In the genomic region with DNA sequence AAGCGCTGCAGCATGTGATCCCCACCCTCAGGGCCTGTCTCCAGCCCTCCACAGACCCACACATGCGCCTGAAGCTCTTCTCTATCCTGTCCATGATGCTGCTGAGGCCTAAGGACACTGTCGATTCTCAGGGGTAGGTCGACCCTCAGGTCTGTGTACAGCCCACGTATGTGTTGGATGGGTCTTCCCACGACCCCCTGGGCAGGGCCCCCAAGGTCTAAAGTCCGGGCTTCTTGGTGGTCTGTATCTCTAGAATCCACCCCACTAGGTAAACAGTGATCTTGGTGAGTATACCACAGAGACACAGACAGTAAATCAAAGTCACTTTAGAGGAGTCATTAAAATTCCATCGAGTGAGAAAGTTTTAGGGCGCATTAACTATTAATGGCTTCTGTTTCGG, we compare ENCODE assay signal across 10 mouse cellular contexts. TPM values are rescaled to one million over a fixed set of nuclear protein-coding genes. Genes with fewer than 3 reads are reported as not detected.
A peak's percentile ranks its signal among the peaks of the same experiment; 100 is the strongest.
DNase-seq lines count a peak whose midpoint lies in the region; ATAC-seq and TF ChIP-seq lines count a peak whose summit lies in the region.
"Had no signal": no experiment of that assay in that cellular context is flagged by ENCODE, and none has a peak within 500 bp of the region (broad histone marks: within the 10 kb centered on the region; RNA-seq: fewer than 3 reads in every experiment).

No protein-coding gene starts in this region.

- no peak overlapping the region for H3K4me2 ChIP-seq in intestine, embryonic 14.5 days (ENCODE audit: low read length)
- H3K4me2 ChIP-seq in intestine, postnatal 0 days (replicated peaks; ENCODE audit: low read depth) = no peak overlapping the region
- no peak overlapping the region for H3K4me2 ChIP-seq in embryonic facial prominence, embryonic 15.5 days (replicated peaks)
- no peak overlapping the region for H3K4me2 ChIP-seq in midbrain, embryonic 12.5 days (replicated peaks)
- H3K4me2 ChIP-seq: liver, embryonic 13.5 days had no signal

- no peaks in the 10 kb centered on the region for H3K9me3 ChIP-seq in intestine, embryonic 14.5 days (ENCODE audit: control insufficient read depth, low read length)
- H3K9me3 ChIP-seq in intestine, postnatal 0 days (ENCODE audit: control insufficient read depth) = no peaks in the 10 kb centered on the region
- no peaks in the 10 kb centered on the region for H3K9me3 ChIP-seq in embryonic facial prominence, embryonic 15.5 days (replicated peaks)
- no peaks in the 10 kb centered on the region for H3K9me3 ChIP-seq in midbrain, embryonic 12.5 days
- H3K9me3 ChIP-seq: liver, embryonic 13.5 days had no signal

- DNase-seq in intestine, embryonic 14.5 days (ENCODE audit: low spot score) = peak; percentile 77
- DNase-seq in embryo, embryonic 10.5 days (ENCODE audit: low spot score) = peak; percentile 1
- DNase-seq in gastrocnemius, postnatal 25 days = no peak
- DNase-seq in T-cell, adult 2 months (ENCODE audit: low spot score) = no peak
- DNase-seq in gastrocnemius, postnatal 4 days (ENCODE audit: low spot score in 2 of 2) = no peak
- DNase-seq: cerebellum, adult 8-10 months; liver, embryonic 13.5 days had no signal

- 0 out of 2 replicates have a peak overlapping the region, but pooled peaks have one; percentile 16 for H3K9ac ChIP-seq in intestine, embryonic 14.5 days (ENCODE audit: low read length)
- no peak overlapping the region for H3K9ac ChIP-seq in intestine, postnatal 0 days (ENCODE audit: low read depth, low read length)
- H3K9ac ChIP-seq in embryonic facial prominence, embryonic 15.5 days = no peak overlapping the region
- H3K9ac ChIP-seq in midbrain, embryonic 12.5 days (replicated peaks) = no peak overlapping the region
- H3K9ac ChIP-seq: liver, embryonic 13.5 days had no signal

- 10% methylated on average over 10 of the region's 10 CpGs for whole genome bisulfite sequencing in intestine, embryonic 14.5 days
- WGBS in intestine, postnatal 0 days = 20% methylated on average over 10 of the region's 10 CpGs
- WGBS in embryonic facial prominence, embryonic 15.5 days = 72% methylated on average over 10 of the region's 10 CpGs
- 68% methylated on average over 10 of the region's 10 CpGs for WGBS in midbrain, embryonic 12.5 days

- H3K27me3 ChIP-seq in intestine, embryonic 14.5 days (replicated peaks; ENCODE audit: control insufficient read depth, insufficient read depth, low read length) = no peaks in the 10 kb centered on the region
- no peaks in the 10 kb centered on the region for H3K27me3 ChIP-seq in intestine, postnatal 0 days (replicated peaks; ENCODE audit: control insufficient read depth, insufficient read depth, low read length)
- H3K27me3 ChIP-seq in embryonic facial prominence, embryonic 15.5 days = no peaks in the 10 kb centered on the region
- H3K27me3 ChIP-seq in midbrain, embryonic 12.5 days = no peaks in the 10 kb centered on the region
- H3K27me3 ChIP-seq: liver, embryonic 13.5 days had no signal

- ATAC-seq in intestine, embryonic 14.5 days (replicated peaks; ENCODE audit: low FRiP score, low TSS enrichment, low read depth) = peak; percentile 72; the same call in 1 of the 2 replicates
- no peak for ATAC-seq in intestine, postnatal 0 days
- no peak for ATAC-seq in embryonic facial prominence, embryonic 15.5 days (ENCODE audit: insufficient number of reproducible peaks, low FRiP score, low TSS enrichment, low read depth)
- no peak for ATAC-seq in midbrain, embryonic 12.5 days (ENCODE audit: low FRiP score, low read depth)

- peaks cover 60% of the 10 kb centered on the region for H3K36me3 ChIP-seq in intestine, embryonic 14.5 days (ENCODE audit: control insufficient read depth, insufficient read depth, low read length)
- peaks cover 47% of the 10 kb centered on the region for H3K36me3 ChIP-seq in intestine, postnatal 0 days (ENCODE audit: control insufficient read depth, insufficient read depth)
- H3K36me3 ChIP-seq in embryonic facial prominence, embryonic 15.5 days = peaks cover 53% of the 10 kb centered on the region
- H3K36me3 ChIP-seq in midbrain, embryonic 12.5 days = peaks cover 76% of the 10 kb centered on the region

- H3K27ac ChIP-seq in intestine, embryonic 14.5 days (ENCODE audit: low read depth) = peak overlapping the region; percentile 76
- H3K27ac ChIP-seq in intestine, postnatal 0 days (ENCODE audit: low read depth, low read length) = no peak overlapping the region
- H3K27ac ChIP-seq in embryonic facial prominence, embryonic 15.5 days (replicated peaks) = 0 out of 2 replicates have a peak overlapping the region, but pooled peaks have one; percentile 39
- H3K27ac ChIP-seq in midbrain, embryonic 12.5 days (replicated peaks) = peak overlapping the region; percentile 42; the same call in 1 of the 2 replicates
- H3K27ac ChIP-seq: liver, embryonic 13.5 days had no signal

- no peak for TF ChIP-seq CTCF in intestine, postnatal 0 days (IDR thresholded peaks at IDR 0.05; ENCODE audit: low read depth)

- H3K4me3 ChIP-seq in intestine, embryonic 14.5 days (ENCODE audit: low read depth, low read length) = no peak overlapping the region
- H3K4me3 ChIP-seq in intestine, postnatal 0 days (ENCODE audit: low read depth, low read length) = no peak overlapping the region
- no peak overlapping the region for H3K4me3 ChIP-seq in embryonic facial prominence, embryonic 15.5 days (replicated peaks)
- H3K4me3 ChIP-seq in midbrain, embryonic 12.5 days = no peak overlapping the region
- H3K4me3 ChIP-seq: liver, embryonic 13.5 days had no signal

- H3K4me1 ChIP-seq in intestine, embryonic 14.5 days (replicated peaks; ENCODE audit: control insufficient read depth, insufficient read depth, low read length) = peaks cover 18% of the 10 kb centered on the region
- no peaks in the 10 kb centered on the region for H3K4me1 ChIP-seq in intestine, postnatal 0 days (replicated peaks; ENCODE audit: control insufficient read depth, insufficient read depth, low read length)
- no peaks in the 10 kb centered on the region for H3K4me1 ChIP-seq in embryonic facial prominence, embryonic 15.5 days
- no peaks in the 10 kb centered on the region for H3K4me1 ChIP-seq in midbrain, embryonic 12.5 days

RNA-seq across cellular contexts. Expression of gene Dnaaf5, which starts 24.1 kb away (rescaled TPM):
- 7.4 and 7.9 TPM in 2 replicates for polyA plus RNA-seq in intestine, embryonic 14.5 days (2014; fragmentation: Nextera tagmentation; extraction: Ambion mirVana)
- 2.5 and 2.9 TPM in 2 replicates for polyA plus RNA-seq in intestine, postnatal 0 days (2015; fragmentation: Nextera tagmentation; extraction: Ambion mirVana)
- 8.3 and 12.7 TPM in 2 replicates for polyA plus RNA-seq in embryonic facial prominence, embryonic 15.5 days (2015; fragmentation: Nextera tagmentation; extraction: Ambion mirVana)
- polyA plus RNA-seq in midbrain, embryonic 12.5 days (2016; fragmentation: Nextera tagmentation; extraction: Ambion mirVana) = 6.7 and 6.9 TPM in 2 replicates
- 10 to 100 TPM; 11.9 to 12.1 TPM for total RNA-seq in gastrocnemius, postnatal 25 days (2021)
- 10 to 100 TPM; 10.3 to 10.4 TPM for total RNA-seq in gastrocnemius, postnatal 4 days (2021)

RNA-seq across cellular contexts. Expression of gene Prkar1b, which starts 24.3 kb away (rescaled TPM):
- 25.6 and 26.7 TPM in 2 replicates for polyA plus RNA-seq in intestine, embryonic 14.5 days (2014; fragmentation: Nextera tagmentation; extraction: Ambion mirVana)
- polyA plus RNA-seq in intestine, postnatal 0 days (2015; fragmentation: Nextera tagmentation; extraction: Ambion mirVana) = 10.0 and 10.9 TPM in 2 replicates
- 28.4 and 28.8 TPM in 2 replicates for polyA plus RNA-seq in embryonic facial prominence, embryonic 15.5 days (2015; fragmentation: Nextera tagmentation; extraction: Ambion mirVana)
- 45.5 and 50.4 TPM in 2 replicates for polyA plus RNA-seq in midbrain, embryonic 12.5 days (2016; fragmentation: Nextera tagmentation; extraction: Ambion mirVana)
- 1 to 10 TPM in 1 of 2 experiments, under 1 TPM in 1; 0.91 to 1.3 TPM for total RNA-seq in gastrocnemius, postnatal 25 days (2021)
- total RNA-seq in gastrocnemius, postnatal 4 days (2021) = 1 to 10 TPM; 3.9 to 5.1 TPM

RNA-seq across cellular contexts. Expression of gene Sun1, which starts 26.3 kb away (rescaled TPM):
- 54.7 and 63.9 TPM in 2 replicates for polyA plus RNA-seq in intestine, embryonic 14.5 days (2014; fragmentation: Nextera tagmentation; extraction: Ambion mirVana)
- 12.2 and 13.4 TPM in 2 replicates for polyA plus RNA-seq in intestine, postnatal 0 days (2015; fragmentation: Nextera tagmentation; extraction: Ambion mirVana)
- polyA plus RNA-seq in embryonic facial prominence, embryonic 15.5 days (2015; fragmentation: Nextera tagmentation; extraction: Ambion mirVana) = 59.2 and 61.5 TPM in 2 replicates
- polyA plus RNA-seq in midbrain, embryonic 12.5 days (2016; fragmentation: Nextera tagmentation; extraction: Ambion mirVana) = 48.1 and 53.1 TPM in 2 replicates
- total RNA-seq in gastrocnemius, postnatal 25 days (2021) = 10 to 100 TPM; 33.2 to 35.6 TPM
- 10 to 100 TPM; 61.6 to 63.6 TPM for total RNA-seq in gastrocnemius, postnatal 4 days (2021)

Comparison
In these comparisons a context has a peak if more than half of its experiments do, and no peak if none do; other contexts are left out.
1. DNase-seq: peak in intestine, embryonic 14.5 days (single experiment) and embryo, embryonic 10.5 days (single experiment); none in gastrocnemius, postnatal 25 days (single experiment), T-cell, adult 2 months (single experiment) and gastrocnemius, postnatal 4 days (0 of 2).